Mouse (Mus musculus): ENCODE data around the gene Cry2. TPM values are rescaled to one million over a fixed set of nuclear protein-coding genes. Genes with fewer than 3 reads are reported as not detected.

Gene Cry2
- polyA plus RNA-seq, 1 experiment from 2014 or later, result 12.6 TPM

GRCm38 (mm10) chr2:92373437-92373813 is 60.4 kb downstream of the Cry2 start:
- Histone ChIP-seq H3K4me3 (ENCODE audit: low read depth, low read length) (no peak overlapping the region), H3K9ac (replicated peaks; ENCODE audit: low read length) (no peak overlapping the region), H3K36me3 (replicated peaks; ENCODE audit: control insufficient read depth, insufficient read depth, low read depth, low read length) (no peaks in the 10 kb centered on the region), H3K27me3 (ENCODE audit: control insufficient read depth, insufficient read depth, low read length) (peaks cover 10% of the 10 kb centered on the region; the same call in 1 of the 2 replicates), H3K9me3 (replicated peaks; ENCODE audit: control insufficient read depth, low read length) (no peaks in the 10 kb centered on the region), H3K27ac (replicated peaks; ENCODE audit: low read depth, low read length) (no peak overlapping the region; the same call in 1 of the 2 replicates), H3K4me2 (ENCODE audit: low read depth, low read length) (no peak overlapping the region), H3K4me1 (ENCODE audit: control insufficient read depth, insufficient read depth, low read length) (peaks cover 11% of the 10 kb centered on the region)
- WGBS, result 78% methylated on average over 11 of the region's 11 CpGs
- DNase-seq (ENCODE audit: low spot score), result no peak
- ATAC-seq (replicated peaks; ENCODE audit: insufficient number of reproducible peaks, low FRiP score, low TSS enrichment, low read depth), result no peak

GRCm38 (mm10) chr2:92372767-92373436 is 60.9 kb downstream of the Cry2 start:
- Histone ChIP-seq H3K27ac (replicated peaks; ENCODE audit: low read depth, low read length) (peak overlapping the region; percentile 15; the same call in 1 of the 2 replicates), H3K36me3 (replicated peaks; ENCODE audit: control insufficient read depth, insufficient read depth, low read depth, low read length) (no peaks in the 10 kb centered on the region), H3K27me3 (ENCODE audit: control insufficient read depth, insufficient read depth, low read length) (peaks cover 10% of the 10 kb centered on the region; the same call in 1 of the 2 replicates), H3K9me3 (replicated peaks; ENCODE audit: control insufficient read depth, low read length) (no peaks in the 10 kb centered on the region), H3K9ac (replicated peaks; ENCODE audit: low read length) (no peak overlapping the region), H3K4me3 (ENCODE audit: low read depth, low read length) (no peak overlapping the region), H3K4me2 (ENCODE audit: low read depth, low read length) (no peak overlapping the region), H3K4me1 (ENCODE audit: control insufficient read depth, insufficient read depth, low read length) (peaks cover 11% of the 10 kb centered on the region)
- DNase-seq (ENCODE audit: low spot score) (peak; percentile 2), ATAC-seq (replicated peaks; ENCODE audit: insufficient number of reproducible peaks, low FRiP score, low TSS enrichment, low read depth) (no peak)
- WGBS, result 43% methylated on average over 9 of the region's 9 CpGs

DNA sequence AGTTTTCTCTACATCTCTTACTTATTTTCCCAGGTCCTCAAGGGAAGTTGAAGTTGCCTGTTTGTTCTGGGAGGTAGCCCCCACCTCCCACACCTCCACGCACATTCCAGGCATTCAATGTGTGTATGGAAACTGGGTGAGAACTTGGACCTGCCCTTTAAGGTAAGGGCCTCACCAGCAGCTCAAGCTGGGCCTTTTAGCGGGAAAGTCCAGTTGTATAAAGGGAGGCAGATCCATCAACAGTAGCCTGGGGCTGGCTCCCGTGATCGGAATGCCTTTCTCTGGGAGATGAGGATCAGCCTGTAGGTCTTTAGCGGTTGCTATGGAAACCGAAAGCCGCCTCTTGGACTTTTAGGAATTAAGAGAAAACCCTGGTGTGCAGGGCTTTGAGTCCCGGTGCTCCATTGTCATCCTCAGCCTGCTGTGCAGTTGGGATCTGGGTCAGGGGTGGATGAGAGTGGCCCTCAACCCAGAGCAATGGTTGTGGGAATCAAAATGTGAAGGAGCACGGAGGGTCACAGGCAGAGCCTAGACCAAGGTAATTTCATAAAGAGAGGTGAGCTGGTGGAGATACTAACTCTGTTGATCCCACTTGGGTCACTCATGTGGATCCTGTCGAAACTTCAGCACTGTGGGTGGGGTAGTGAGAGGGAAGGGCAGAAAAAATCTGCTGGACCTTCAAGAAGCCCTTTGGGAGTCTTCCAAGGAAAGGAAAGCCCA is 61.7 kb downstream of the Cry2 start:
- no peak for ATAC-seq (replicated peaks; ENCODE audit: insufficient number of reproducible peaks, low FRiP score, low TSS enrichment, low read depth)
- peak overlapping the region; percentile 14; the same call in 1 of the 2 replicates for H3K4me2 ChIP-seq (ENCODE audit: low read depth, low read length)
- H3K27ac ChIP-seq (replicated peaks; ENCODE audit: low read depth, low read length), result 0 out of 2 replicates have a peak overlapping the region, but pooled peaks have one; percentile 15
- H3K9me3 ChIP-seq (replicated peaks; ENCODE audit: control insufficient read depth, low read length), result no peaks in the 10 kb centered on the region
- H3K4me1 ChIP-seq (ENCODE audit: control insufficient read depth, insufficient read depth, low read length), result peaks cover 11% of the 10 kb centered on the region
- H3K27me3 ChIP-seq (ENCODE audit: control insufficient read depth, insufficient read depth, low read length), result peaks cover 10% of the 10 kb centered on the region; the same call in 1 of the 2 replicates
- H3K9ac ChIP-seq (replicated peaks; ENCODE audit: low read length), result no peak overlapping the region; the same call in 1 of the 2 replicates
- 12% methylated on average over 10 of the region's 10 CpGs for WGBS
- DNase-seq (ENCODE audit: low spot score), result peak; percentile 65
- H3K36me3 ChIP-seq (replicated peaks; ENCODE audit: control insufficient read depth, insufficient read depth, low read depth, low read length), result no peaks in the 10 kb centered on the region
- H3K4me3 ChIP-seq (ENCODE audit: low read depth, low read length), result no peak overlapping the region

- H3K9ac ChIP-seq (replicated peaks; ENCODE audit: low read length), result peak overlapping the region; percentile 58
- peaks cover 8% of the 10 kb centered on the region for H3K4me1 ChIP-seq (ENCODE audit: control insufficient read depth, insufficient read depth, low read length)
- H3K9me3 ChIP-seq (replicated peaks; ENCODE audit: control insufficient read depth, low read length), result no peaks in the 10 kb centered on the region
- WGBS, result 2% methylated on average over 45 of the region's 45 CpGs
- H3K4me2 ChIP-seq (ENCODE audit: low read depth, low read length), result peak overlapping the region; percentile 85
- H3K27me3 ChIP-seq (ENCODE audit: control insufficient read depth, insufficient read depth, low read length), result peaks cover 10% of the 10 kb centered on the region; the same call in 1 of the 2 replicates
- no peaks in the 10 kb centered on the region for H3K36me3 ChIP-seq (replicated peaks; ENCODE audit: control insufficient read depth, insufficient read depth, low read depth, low read length)
- peak; percentile 86 for DNase-seq (ENCODE audit: low spot score)
- peak overlapping the region; percentile 46 for H3K4me3 ChIP-seq (ENCODE audit: low read depth, low read length)
- peak; percentile 22; the same call in 1 of the 2 replicates for ATAC-seq (replicated peaks; ENCODE audit: insufficient number of reproducible peaks, low FRiP score, low TSS enrichment, low read depth)
- H3K27ac ChIP-seq (replicated peaks; ENCODE audit: low read depth, low read length), result no peak overlapping the region
Observed at GRCm38 (mm10) chr2:92370821-92371805, 62.7 kb downstream of the Cry2 start.

DNA sequence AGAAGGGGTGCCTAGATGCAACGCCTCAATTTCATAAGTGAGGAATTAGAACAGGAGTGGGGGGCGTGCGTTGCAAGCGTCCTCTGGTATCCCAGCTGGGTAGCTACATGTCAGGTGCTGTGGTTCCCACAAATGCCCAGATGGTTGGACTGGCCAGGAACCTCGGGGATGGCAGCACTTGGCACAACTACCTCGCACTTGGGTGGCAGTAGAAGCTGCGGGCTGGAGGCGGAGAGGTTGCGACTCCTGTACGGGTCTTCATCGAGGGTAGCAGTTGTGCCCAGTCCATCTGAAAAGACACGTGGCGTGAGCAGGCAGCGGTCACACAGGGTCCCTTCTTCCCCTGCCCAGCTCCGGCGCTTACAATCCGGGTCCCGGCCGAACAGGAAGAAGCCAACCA is 63.5 kb downstream of the Cry2 start:
- no peaks in the 10 kb centered on the region for H3K36me3 ChIP-seq (replicated peaks; ENCODE audit: control insufficient read depth, insufficient read depth, low read depth, low read length)
- peaks cover 10% of the 10 kb centered on the region; the same call in 1 of the 2 replicates for H3K27me3 ChIP-seq (ENCODE audit: control insufficient read depth, insufficient read depth, low read length)
- peak overlapping the region; percentile 85 for H3K4me2 ChIP-seq (ENCODE audit: low read depth, low read length)
- H3K27ac ChIP-seq (replicated peaks; ENCODE audit: low read depth, low read length), result no peak overlapping the region
- H3K9ac ChIP-seq (replicated peaks; ENCODE audit: low read length), result peak overlapping the region; percentile 58
- 12% methylated on average over 14 of the region's 19 CpGs for WGBS
- no peak for ATAC-seq (replicated peaks; ENCODE audit: insufficient number of reproducible peaks, low FRiP score, low TSS enrichment, low read depth)
- H3K4me1 ChIP-seq (ENCODE audit: control insufficient read depth, insufficient read depth, low read length), result peaks cover 8% of the 10 kb centered on the region
- peak overlapping the region; percentile 46 for H3K4me3 ChIP-seq (ENCODE audit: low read depth, low read length)
- no peaks in the 10 kb centered on the region for H3K9me3 ChIP-seq (replicated peaks; ENCODE audit: control insufficient read depth, low read length)
- no peak for DNase-seq (ENCODE audit: low spot score)

DNA sequence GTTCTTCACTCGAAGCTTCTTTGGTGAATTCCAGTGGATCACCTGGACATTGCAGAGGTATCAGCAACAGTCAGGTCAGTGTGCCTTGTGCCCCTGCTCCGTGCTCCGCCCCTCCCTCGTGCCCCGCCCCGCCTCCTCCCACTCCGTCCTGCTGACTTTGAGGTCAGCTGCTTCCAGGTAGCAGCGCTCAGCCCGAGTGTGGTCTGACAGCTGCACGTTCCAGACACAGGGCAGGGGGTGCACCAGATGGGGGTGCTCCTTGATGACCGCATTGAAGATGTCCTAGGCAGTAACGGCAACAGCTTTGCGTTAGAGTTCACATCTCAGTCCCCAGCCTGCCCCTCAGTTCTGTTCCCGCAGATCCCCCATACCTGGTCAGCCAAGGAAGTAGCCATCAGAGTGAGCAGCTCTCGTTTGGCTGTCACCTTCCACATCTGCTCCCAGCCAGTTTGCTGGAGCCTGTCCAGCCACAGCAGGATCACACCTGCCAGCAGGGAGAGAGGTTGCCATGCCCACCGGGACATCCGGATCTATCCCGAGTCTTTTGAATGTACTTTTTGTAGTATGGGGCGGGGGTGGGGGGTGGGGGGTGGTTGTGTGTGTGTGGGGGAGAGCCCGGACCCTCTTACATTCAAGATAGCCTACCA is 66.3 kb downstream of the Cry2 start:
- ATAC-seq (replicated peaks; ENCODE audit: insufficient number of reproducible peaks, low FRiP score, low TSS enrichment, low read depth), result no peak
- H3K4me2 ChIP-seq (ENCODE audit: low read depth, low read length), result no peak overlapping the region
- H3K27me3 ChIP-seq (ENCODE audit: control insufficient read depth, insufficient read depth, low read length), result peaks cover 10% of the 10 kb centered on the region; the same call in 1 of the 2 replicates
- WGBS, result 48% methylated on average over 20 of the region's 20 CpGs
- H3K9ac ChIP-seq (replicated peaks; ENCODE audit: low read length), result no peak overlapping the region
- no peaks in the 10 kb centered on the region; the same call in 1 of the 2 replicates for H3K36me3 ChIP-seq (replicated peaks; ENCODE audit: control insufficient read depth, insufficient read depth, low read depth, low read length)
- DNase-seq (ENCODE audit: low spot score), result no peak
- H3K9me3 ChIP-seq (replicated peaks; ENCODE audit: control insufficient read depth, low read length), result no peaks in the 10 kb centered on the region
- H3K27ac ChIP-seq (replicated peaks; ENCODE audit: low read depth, low read length), result no peak overlapping the region
- no peak overlapping the region for H3K4me3 ChIP-seq (ENCODE audit: low read depth, low read length)
- peaks cover 8% of the 10 kb centered on the region for H3K4me1 ChIP-seq (ENCODE audit: control insufficient read depth, insufficient read depth, low read length)

- Histone ChIP-seq H3K27ac (replicated peaks; ENCODE audit: low read depth, low read length) (no peak overlapping the region), H3K9me3 (replicated peaks; ENCODE audit: control insufficient read depth, low read length) (no peaks in the 10 kb centered on the region), H3K4me1 (ENCODE audit: control insufficient read depth, insufficient read depth, low read length) (peaks cover 4% of the 10 kb centered on the region), H3K4me2 (ENCODE audit: low read depth, low read length) (no peak overlapping the region), H3K36me3 (replicated peaks; ENCODE audit: control insufficient read depth, insufficient read depth, low read depth, low read length) (no peaks in the 10 kb centered on the region; the same call in 1 of the 2 replicates), H3K4me3 (ENCODE audit: low read depth, low read length) (no peak overlapping the region), H3K9ac (replicated peaks; ENCODE audit: low read length) (no peak overlapping the region), H3K27me3 (ENCODE audit: control insufficient read depth, insufficient read depth, low read length) (peaks cover under 1% of the 10 kb centered on the region; the same call in 1 of the 2 replicates)
- 89% methylated on average over 10 of the region's 10 CpGs for WGBS
- ATAC-seq (replicated peaks; ENCODE audit: insufficient number of reproducible peaks, low FRiP score, low TSS enrichment, low read depth) (0 out of 2 replicates have a peak, but pooled peaks have one; percentile 9), DNase-seq (ENCODE audit: low spot score) (no peak)
Observed at GRCm38 (mm10) chr2:92365568-92365967, 68.3 kb downstream of the Cry2 start.

All from embryonic facial prominence, embryonic 11.5 days (tissue).